Mouse (Mus musculus) thymus, postnatal 36 days (tissue): ENCODE data around the gene Unc13d.
"Not testable (repeated sequence)": the region's sequence is repeated elsewhere in the genome, so short reads cannot be mapped to it uniquely, and the experiment has no call there.

Experiments used
- DNase-seq, 2 experiments: peaks; one replicate each; pipeline ENCODE4 v3.0.0; 2022; ENCODE audit warnings: mixed read lengths in 2 of 2

Gene Unc13d

GRCm38 (mm10) chr11:116077446-116078204 is at the start of gene Unc13d:
Gene Unc13d (minus strand): TSS chr11:116077961.
- peak; percentile 77 to 86 for DNase-seq

- DNase-seq, result no peak
Measured at GRCm38 (mm10) chr11:116126261-116126660, 48.5 kb upstream of the Unc13d start.

GRCm38 (mm10) chr11:116121731-116122245 is 44.0 kb upstream of the Unc13d start:
- DNase-seq, result not testable (repeated sequence)

GRCm38 (mm10) chr11:116117819-116118218 is 40.1 kb upstream of the Unc13d start:
- DNase-seq, result peak in 1 of 2 experiments; percentile 16

DNA sequence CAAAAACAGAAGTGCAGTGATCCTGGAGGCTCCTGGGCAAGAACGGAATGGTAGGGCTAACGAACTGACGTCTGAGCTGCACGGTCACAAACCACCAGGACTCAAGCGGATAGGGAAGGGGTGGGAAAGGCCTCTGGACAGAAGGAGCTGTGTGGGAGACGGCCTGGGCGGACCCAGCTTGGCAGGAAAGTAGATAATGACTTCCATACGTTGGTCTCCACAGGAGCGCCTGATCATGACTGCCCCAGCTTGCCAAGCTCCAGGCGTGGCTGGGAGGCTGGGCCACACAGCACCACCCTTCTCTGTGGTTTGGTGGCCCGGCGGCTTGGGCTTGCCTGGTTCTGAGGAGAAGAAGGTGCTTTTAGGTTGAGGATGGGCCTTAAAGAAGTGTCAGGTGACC is 39.5 kb upstream of the Unc13d start:
- no peak for DNase-seq

GRCm38 (mm10) chr11:116111611-116112203 is 33.9 kb upstream of the Unc13d start:
- no peak for DNase-seq

DNA sequence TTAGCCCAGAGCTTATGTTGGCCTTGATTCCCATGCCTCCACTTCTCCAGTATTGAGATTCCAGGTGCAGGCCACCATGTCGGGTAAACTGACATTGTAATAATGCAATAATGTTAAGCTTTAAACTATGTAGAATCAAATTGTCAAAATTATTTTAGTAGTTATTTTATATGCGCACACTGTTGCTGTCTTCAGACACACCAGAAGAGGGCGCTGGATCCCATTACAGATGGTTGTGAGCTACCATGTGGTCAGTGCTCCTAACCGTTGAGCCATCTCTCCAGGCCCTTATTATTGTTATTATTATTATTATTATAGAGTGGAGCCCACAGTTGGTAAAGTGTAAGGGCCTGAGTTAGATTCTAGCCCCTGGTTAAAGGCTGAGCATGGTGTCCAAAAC is 33.3 kb upstream of the Unc13d start:
- DNase-seq, result no peak

DNA sequence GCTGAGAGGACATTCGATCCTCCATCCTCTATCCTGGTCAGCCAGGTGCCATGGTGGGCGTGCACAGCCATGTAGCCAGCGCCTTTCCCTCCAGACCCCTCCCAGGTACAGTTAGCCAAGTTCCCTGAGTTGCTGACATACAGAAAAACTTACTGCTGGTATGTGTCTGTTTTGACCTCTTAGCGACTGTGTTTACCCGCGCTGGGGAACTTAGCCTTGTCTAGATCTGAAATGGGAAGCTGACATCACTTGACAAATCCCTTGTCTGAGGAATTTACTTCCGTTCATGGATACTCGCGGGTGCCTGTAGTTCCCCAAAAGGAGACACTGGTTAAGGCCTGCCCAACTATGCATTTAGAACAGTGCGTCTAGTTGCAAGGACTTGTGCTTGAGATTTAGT is 32.8 kb upstream of the Unc13d start:
- no peak for DNase-seq

DNA sequence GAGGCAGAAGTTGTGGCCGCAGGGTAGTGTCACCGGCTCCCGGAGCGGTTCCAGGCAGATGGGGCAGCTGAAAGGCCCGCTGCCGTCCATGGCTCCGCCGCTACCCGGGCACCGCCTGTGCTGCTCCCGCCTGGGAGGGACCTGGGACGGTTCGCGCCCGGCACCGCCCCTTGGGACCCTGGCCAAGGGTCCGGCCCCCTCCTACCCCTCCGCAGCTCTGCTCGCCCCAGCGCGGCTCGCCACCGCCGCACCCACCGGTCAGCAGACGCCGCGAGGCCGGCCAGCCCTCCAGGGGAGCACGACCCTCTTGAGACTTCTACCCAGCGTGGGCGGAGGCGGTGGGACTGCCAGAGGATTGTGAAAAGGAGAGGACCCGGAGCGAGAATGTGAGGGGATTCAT is 32.4 kb upstream of the Unc13d start:
- DNase-seq, result no peak

GRCm38 (mm10) chr11:116109441-116110081 is 31.8 kb upstream of the Unc13d start:
- DNase-seq, result peak in 1 of 2 experiments; percentile 37

GRCm38 (mm10) chr11:116108464-116109137 is 30.8 kb upstream of the Unc13d start:
- no peak for DNase-seq

DNA sequence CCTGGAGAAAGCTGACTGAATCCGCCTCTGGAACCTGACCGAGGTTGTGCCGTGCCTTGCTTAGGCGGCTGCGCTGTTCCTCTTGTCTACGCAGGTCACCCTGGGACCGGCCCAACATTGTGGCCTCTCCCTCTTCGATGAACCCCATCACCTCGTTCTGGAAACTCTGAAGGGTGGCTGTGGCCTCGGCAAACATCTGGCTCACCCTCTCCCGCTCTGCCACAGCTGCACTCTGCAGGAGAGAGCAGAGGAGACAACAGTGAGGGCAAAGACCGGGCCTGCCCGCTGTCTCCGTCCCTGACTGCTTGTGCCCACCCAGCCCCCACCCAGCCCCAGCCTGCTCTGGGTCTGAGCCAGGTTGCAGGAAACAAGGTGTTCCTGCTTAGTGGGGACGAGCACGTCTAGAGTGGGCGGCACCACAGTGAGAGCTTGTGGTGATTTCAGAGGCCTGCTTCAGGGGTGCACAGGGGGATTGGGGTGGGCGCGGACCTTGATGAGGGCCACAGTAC is 30.1 kb upstream of the Unc13d start:
- no peak for DNase-seq

DNA sequence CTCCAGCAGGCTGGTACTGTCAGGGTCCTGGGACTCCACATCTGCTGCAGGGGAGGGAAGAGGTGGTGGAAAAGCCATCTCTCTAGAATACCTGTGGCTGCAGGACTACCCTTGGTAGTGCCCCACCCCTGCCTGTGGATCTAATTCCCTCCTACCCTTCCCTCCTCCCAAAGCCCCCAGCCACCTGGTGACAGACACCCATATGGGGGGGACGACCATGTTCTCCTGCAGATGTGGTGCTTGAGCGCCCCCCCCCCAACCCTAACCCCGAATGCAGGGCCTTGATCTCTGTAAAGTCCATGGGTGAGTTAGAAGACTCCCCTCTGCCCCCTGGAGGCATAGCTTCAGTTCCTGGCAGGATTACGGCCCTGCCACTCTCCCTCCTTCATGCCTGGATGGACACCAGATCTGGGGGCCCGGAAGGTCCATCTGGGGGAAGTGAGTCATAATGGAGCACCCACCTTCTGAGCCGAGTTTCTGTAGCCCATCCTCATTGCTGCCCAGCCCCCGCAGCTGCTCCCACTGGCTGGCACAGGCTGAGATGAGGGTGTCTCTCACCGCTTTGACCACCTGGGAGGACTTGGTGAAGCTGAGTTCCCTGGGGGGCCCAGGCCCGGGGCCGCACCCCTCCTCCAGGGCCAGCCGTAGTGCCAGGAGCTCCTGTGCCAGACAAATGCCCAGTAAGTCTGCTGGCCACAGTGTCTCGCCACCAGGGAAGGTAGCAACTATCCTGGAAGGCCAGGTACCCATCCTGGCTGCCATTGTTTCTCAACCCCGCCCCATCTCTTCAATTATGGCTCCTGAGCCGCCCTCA is 29.4 kb upstream of the Unc13d start:
- no peak for DNase-seq

GRCm38 (mm10) chr11:116106154-116106962 is 28.6 kb upstream of the Unc13d start:
- DNase-seq, result no peak

DNA sequence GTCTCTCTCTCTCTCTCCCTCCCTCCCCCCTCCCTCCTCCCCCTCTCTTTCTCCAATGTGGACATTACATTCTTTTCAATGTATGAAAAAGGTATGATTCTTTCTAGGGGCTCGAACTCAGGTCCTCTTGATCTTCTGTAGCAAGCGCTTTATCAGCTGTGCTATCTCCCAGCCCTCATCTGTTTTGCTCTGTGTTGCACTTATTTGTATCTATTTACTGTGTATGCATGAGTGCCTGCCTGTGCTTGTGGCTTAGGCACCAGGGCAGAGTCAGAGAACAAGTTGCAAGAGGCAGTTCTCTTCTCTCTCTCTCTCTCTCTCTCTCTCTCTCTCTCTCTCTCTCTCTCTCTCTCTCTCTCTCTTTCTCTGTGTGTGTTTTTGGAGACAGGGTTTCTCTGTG is 27.3 kb upstream of the Unc13d start:
- no peak for DNase-seq

- no peak for DNase-seq
Measured at GRCm38 (mm10) chr11:116104006-116104646, 26.4 kb upstream of the Unc13d start.

GRCm38 (mm10) chr11:116103572-116103971 is 25.8 kb upstream of the Unc13d start:
- DNase-seq, result no peak

GRCm38 (mm10) chr11:116102472-116102871 is 24.7 kb upstream of the Unc13d start:
- no peak for DNase-seq

- no peak for DNase-seq
Measured at GRCm38 (mm10) chr11:116101931-116102381, 24.2 kb upstream of the Unc13d start.

- no peak for DNase-seq
Measured at GRCm38 (mm10) chr11:116100839-116101238, 23.1 kb upstream of the Unc13d start.

- DNase-seq, result no peak
Measured at GRCm38 (mm10) chr11:116100385-116100784, 22.6 kb upstream of the Unc13d start.
